Mouse (Mus musculus) limb, embryonic 10.5 days (tissue): ENCODE data around the gene Mllt3. TPM values are rescaled to one million over a fixed set of nuclear protein-coding genes. Genes with fewer than 3 reads are reported as not detected.

ENCODE experiments used
- DNase-seq: peaks from one replicate; pipeline ENCODE4 v3.0.0-alpha.2; 2017; ENCODE audit warnings: low spot score
- H3K27ac ChIP-seq: fragments of 300-500 bp; sonication (generic); 2 replicates; pipeline ENCODE4 v1.5.1; 2016; ENCODE audit warnings: mild to moderate bottlenecking
- H3K27me3 ChIP-seq: fragments of 300-500 bp; sonication (generic); 2 replicates; pipeline ENCODE4 v1.6.1; 2016; ENCODE audit warnings: low read depth, mild to moderate bottlenecking; ENCODE audit not compliant: poor library complexity, severe bottlenecking
- H3K36me3 ChIP-seq: fragments of 300-500 bp; sonication (generic); 2 replicates; pipeline ENCODE4 v1.6.1; 2016; ENCODE audit warnings: mild to moderate bottlenecking, moderate library complexity
- H3K4me1 ChIP-seq: fragments of 300-500 bp; sonication (generic); 2 replicates; pipeline ENCODE4 v1.6.1; 2016
- H3K4me3 ChIP-seq: fragments of 300-500 bp; sonication (generic); 2 replicates; pipeline ENCODE4 v1.5.1; 2016; ENCODE audit warnings: mild to moderate bottlenecking, moderate library complexity
- H3K9me3 ChIP-seq: fragments of 300-500 bp; sonication (generic); replicated peaks from 2 replicates; pipeline ENCODE4 v1.6.1; 2016; ENCODE audit warnings: mild to moderate bottlenecking
- WGBS: fragments of 180-500 bp; shearing (Covaris S2); methylation state at CpG from one replicate; pipeline ENCODE4 v1.1.7; 2016; 5-methylcytosine and 5-hydroxymethylcytosine counted together
- polyA plus RNA-seq: library from polyadenylated mRNA; unstranded; fragments of >200 nt; fragmentation: Nextera tagmentation; extraction: Ambion mirVana; gene quantifications from 2 replicates; pipeline ENCODE4 v1.2.1, GENCODE M21; 2016

Gene Mllt3
- polyA plus RNA-seq, 1 experiment from 2014 or later, result 49.7 TPM

GRCm38 (mm10) chr4:87820911-87821310 lies 212.3 kb downstream of the Mllt3 start:
- WGBS, result 92% methylated on average over 3 of the region's 3 CpGs
- peak; percentile 18 for DNase-seq
- no peaks in the 10 kb centered on the region for H3K27me3 ChIP-seq
- no peak overlapping the region for H3K27ac ChIP-seq
- H3K4me3 ChIP-seq, result no peak overlapping the region
- H3K9me3 ChIP-seq, result no peaks in the 10 kb centered on the region
- H3K4me1 ChIP-seq, result no peaks in the 10 kb centered on the region; the same call in 1 of the 2 replicates
- H3K36me3 ChIP-seq, result peaks cover 7% of the 10 kb centered on the region

DNA sequence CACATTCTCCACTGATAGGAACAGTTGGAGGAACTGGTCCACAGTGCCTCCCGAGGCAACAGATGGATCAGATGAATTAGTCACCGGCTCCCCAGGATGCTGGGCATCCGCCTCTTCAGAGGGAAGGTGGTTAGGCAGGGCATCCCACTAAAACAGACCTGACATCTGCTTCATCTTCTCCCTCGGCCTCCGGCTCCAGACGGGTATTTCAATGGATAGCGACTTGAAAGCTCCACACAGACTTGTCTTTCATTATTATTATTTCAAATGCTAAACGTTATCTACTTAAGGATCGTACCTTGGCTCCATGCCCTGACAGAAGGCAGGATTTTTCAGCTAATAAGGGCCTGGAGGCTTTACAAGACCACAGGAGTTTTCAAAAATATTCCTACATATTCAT lies 214.0 kb downstream of the Mllt3 start:
- H3K36me3 ChIP-seq, result peaks cover 7% of the 10 kb centered on the region
- H3K4me3 ChIP-seq, result no peak overlapping the region
- no peaks in the 10 kb centered on the region for H3K9me3 ChIP-seq
- peak; percentile 29 for DNase-seq
- H3K27me3 ChIP-seq, result no peaks in the 10 kb centered on the region
- H3K4me1 ChIP-seq, result no peaks in the 10 kb centered on the region; the same call in 1 of the 2 replicates
- 79% methylated on average over 9 of the region's 9 CpGs for WGBS
- no peak overlapping the region for H3K27ac ChIP-seq

GRCm38 (mm10) chr4:87818276-87818675 lies 214.9 kb downstream of the Mllt3 start:
- 92% methylated on average over 1 of the region's 1 CpGs for WGBS
- H3K4me3 ChIP-seq, result no peak overlapping the region
- H3K27me3 ChIP-seq, result no peaks in the 10 kb centered on the region
- no peaks in the 10 kb centered on the region; the same call in 1 of the 2 replicates for H3K4me1 ChIP-seq
- H3K36me3 ChIP-seq, result peaks cover 7% of the 10 kb centered on the region
- no peaks in the 10 kb centered on the region for H3K9me3 ChIP-seq
- H3K27ac ChIP-seq, result no peak overlapping the region
- DNase-seq, result peak; percentile 17

DNA sequence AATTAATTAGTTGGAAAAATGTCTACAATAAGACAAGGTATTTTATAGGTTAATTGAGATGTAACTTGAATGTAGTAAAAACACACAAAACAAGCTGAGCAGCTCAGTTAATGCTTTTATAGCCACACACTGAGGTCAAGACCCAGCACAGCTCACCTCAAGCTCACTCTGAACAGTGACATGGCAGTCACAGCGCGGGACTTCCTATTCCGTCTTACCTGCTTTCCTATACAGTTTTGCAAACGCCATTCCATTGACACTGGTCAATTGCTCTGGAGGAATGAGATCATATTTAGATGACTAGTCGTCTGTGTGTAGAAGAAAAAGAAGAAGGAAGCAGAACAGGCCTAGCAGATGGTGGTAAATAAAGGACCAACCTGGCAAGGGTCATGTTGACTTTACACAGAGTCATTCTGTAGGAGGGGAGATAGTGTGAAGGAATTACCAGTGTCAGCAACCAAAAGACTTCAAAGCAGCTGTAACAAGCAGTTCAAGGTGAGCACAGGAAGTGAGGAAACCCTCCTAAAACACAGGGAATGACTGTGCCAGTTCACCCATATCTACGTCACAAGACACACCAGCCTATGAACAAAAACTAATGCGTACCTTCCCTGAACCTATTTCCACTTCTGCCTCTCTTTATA lies 217.6 kb downstream of the Mllt3 start:
- H3K27ac ChIP-seq, result no peak overlapping the region
- peak; percentile 22 for DNase-seq
- H3K9me3 ChIP-seq, result no peaks in the 10 kb centered on the region
- H3K4me3 ChIP-seq, result no peak overlapping the region
- H3K4me1 ChIP-seq, result no peaks in the 10 kb centered on the region; the same call in 1 of the 2 replicates
- H3K27me3 ChIP-seq, result no peaks in the 10 kb centered on the region
- 82% methylated on average over 7 of the region's 7 CpGs for whole genome bisulfite sequencing
- H3K36me3 ChIP-seq, result no peaks in the 10 kb centered on the region

DNA sequence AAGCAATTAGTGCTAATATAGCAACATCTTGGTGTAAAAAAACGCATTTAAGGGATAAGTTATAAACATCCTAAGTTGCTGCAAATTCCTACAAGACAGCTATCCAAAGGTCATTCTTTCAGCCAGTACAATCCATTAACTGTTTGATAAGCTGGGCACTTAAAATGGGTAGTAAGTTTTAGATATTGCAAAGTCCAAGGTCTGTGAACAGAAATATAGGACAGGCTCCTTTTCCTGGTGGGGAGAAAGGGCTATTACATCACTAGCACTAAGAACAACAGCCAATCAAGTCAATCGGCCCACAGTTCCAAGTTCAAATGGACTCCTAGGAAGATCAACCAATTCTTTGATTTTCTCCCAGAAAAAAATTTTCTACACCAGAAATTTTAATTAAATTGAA lies 221.3 kb downstream of the Mllt3 start:
- 88% methylated on average over 2 of the region's 2 CpGs for WGBS

GRCm38 (mm10) chr4:87806196-87806987 lies 226.8 kb downstream of the Mllt3 start:
- WGBS, result 21% methylated on average over 6 of the region's 6 CpGs
- DNase-seq, result peak; percentile 29
- H3K9me3 ChIP-seq, result no peaks in the 10 kb centered on the region
- no peak overlapping the region for H3K4me3 ChIP-seq
- no peak overlapping the region for H3K27ac ChIP-seq
- H3K27me3 ChIP-seq, result no peaks in the 10 kb centered on the region
- H3K36me3 ChIP-seq, result no peaks in the 10 kb centered on the region
- H3K4me1 ChIP-seq, result peaks cover 34% of the 10 kb centered on the region

More for the DNA sequence above, 221.3 kb downstream of the Mllt3 start:
- no peak for DNase-seq
- Histone ChIP-seq H3K9me3 (no peaks in the 10 kb centered on the region), H3K4me3 (no peak overlapping the region), H3K27ac (no peak overlapping the region), H3K4me1 (peaks cover 5% of the 10 kb centered on the region; the same call in 1 of the 2 replicates), H3K27me3 (no peaks in the 10 kb centered on the region), H3K36me3 (no peaks in the 10 kb centered on the region)

GRCm38 (mm10) chr4:87804576-87804975 lies 228.6 kb downstream of the Mllt3 start:
- peak; percentile 23 for DNase-seq
- Histone ChIP-seq H3K4me3 (no peak overlapping the region), H3K27ac (no peak overlapping the region), H3K4me1 (peaks cover 41% of the 10 kb centered on the region), H3K36me3 (no peaks in the 10 kb centered on the region), H3K27me3 (no peaks in the 10 kb centered on the region), H3K9me3 (no peaks in the 10 kb centered on the region)
- 52% methylated on average over 3 of the region's 3 CpGs for WGBS

DNA sequence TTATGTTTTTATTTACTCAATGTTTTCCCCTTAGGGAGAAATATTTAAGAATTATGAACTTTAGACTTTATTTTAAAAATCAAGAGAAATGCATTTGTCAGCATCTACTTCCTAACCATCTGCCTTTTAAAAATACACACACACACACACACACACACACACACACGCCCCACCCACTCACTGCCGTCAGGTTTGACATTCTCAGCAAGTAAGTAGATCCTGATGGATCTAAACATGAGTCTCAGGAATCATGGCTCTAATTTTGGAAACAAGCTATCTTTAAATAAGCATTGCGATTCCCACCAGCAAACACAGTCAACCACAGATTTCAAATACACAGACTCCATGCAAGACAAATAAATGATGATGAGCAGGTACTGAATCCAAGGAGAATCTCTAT lies 229.9 kb downstream of the Mllt3 start:
- Histone ChIP-seq H3K27me3 (no peaks in the 10 kb centered on the region), H3K27ac (no peak overlapping the region), H3K4me1 (peaks cover 41% of the 10 kb centered on the region), H3K4me3 (no peak overlapping the region), H3K9me3 (no peaks in the 10 kb centered on the region), H3K36me3 (no peaks in the 10 kb centered on the region)
- peak; percentile 18 for DNase-seq
- 79% methylated on average over 3 of the region's 3 CpGs for WGBS

GRCm38 (mm10) chr4:87802140-87802539 lies 231.0 kb downstream of the Mllt3 start:
- DNase-seq, result no peak
- H3K4me3 ChIP-seq, result no peak overlapping the region
- H3K4me1 ChIP-seq, result peaks cover 41% of the 10 kb centered on the region
- H3K9me3 ChIP-seq, result no peaks in the 10 kb centered on the region
- WGBS, result 55% methylated on average over 4 of the region's 4 CpGs
- H3K27ac ChIP-seq, result no peak overlapping the region
- no peaks in the 10 kb centered on the region for H3K36me3 ChIP-seq
- H3K27me3 ChIP-seq, result no peaks in the 10 kb centered on the region

- Histone ChIP-seq H3K36me3 (no peaks in the 10 kb centered on the region), H3K4me3 (no peak overlapping the region), H3K27ac (no peak overlapping the region), H3K27me3 (no peaks in the 10 kb centered on the region), H3K9me3 (no peaks in the 10 kb centered on the region), H3K4me1 (peaks cover 36% of the 10 kb centered on the region)
- DNase-seq, result no peak
- 90% methylated on average over 3 of the region's 3 CpGs for WGBS
Observed at GRCm38 (mm10) chr4:87801332-87801731, 231.8 kb downstream of the Mllt3 start.

- no peak overlapping the region for H3K27ac ChIP-seq
- H3K27me3 ChIP-seq, result no peaks in the 10 kb centered on the region
- WGBS, result 12% methylated on average over 1 of the region's 1 CpGs
- H3K36me3 ChIP-seq, result no peaks in the 10 kb centered on the region
- H3K4me3 ChIP-seq, result no peak overlapping the region
- no peak for DNase-seq
- no peaks in the 10 kb centered on the region for H3K9me3 ChIP-seq
- H3K4me1 ChIP-seq, result peaks cover 39% of the 10 kb centered on the region
Observed at GRCm38 (mm10) chr4:87800276-87800675, 232.9 kb downstream of the Mllt3 start.

- Histone ChIP-seq H3K9me3 (no peaks in the 10 kb centered on the region), H3K27me3 (no peaks in the 10 kb centered on the region), H3K36me3 (no peaks in the 10 kb centered on the region), H3K27ac (no peak overlapping the region), H3K4me3 (no peak overlapping the region), H3K4me1 (peaks cover 45% of the 10 kb centered on the region)
- DNase-seq, result no peak
- WGBS, result 84% methylated on average over 2 of the region's 2 CpGs
Observed at GRCm38 (mm10) chr4:87799418-87799817, 233.7 kb downstream of the Mllt3 start.

GRCm38 (mm10) chr4:87795261-87795660 lies 237.9 kb downstream of the Mllt3 start:
- peaks cover 29% of the 10 kb centered on the region for H3K4me1 ChIP-seq
- no peaks in the 10 kb centered on the region for H3K9me3 ChIP-seq
- H3K27ac ChIP-seq, result no peak overlapping the region
- peak; percentile 41 for DNase-seq
- peaks cover 22% of the 10 kb centered on the region for H3K36me3 ChIP-seq
- H3K4me3 ChIP-seq, result no peak overlapping the region
- WGBS, result 41% methylated on average over 4 of the region's 4 CpGs
- no peaks in the 10 kb centered on the region for H3K27me3 ChIP-seq
